Mouse (Mus musculus): ENCODE results near the gene Gucy1b1.

- peak; percentile 90 for TF ChIP-seq CTCF (IDR thresholded peaks at IDR 0.05; ENCODE audit: low read depth)
- no peak for TF ChIP-seq EP300 (IDR thresholded peaks at IDR 0.05; ENCODE audit: low read depth)
Observed at GRCm38 (mm10) chr3:82029229-82029628, 45.3 kb downstream of the Gucy1b1 start.

Data from heart, postnatal 0 days (tissue).